Mouse (Mus musculus) hindbrain, embryonic 14.5 days (tissue): ENCODE results near the gene Sugp2. TPM values are rescaled to one million over a fixed set of nuclear protein-coding genes. Genes with fewer than 3 reads are reported as not detected.
"Not testable (repeated sequence)": the region's sequence is repeated elsewhere in the genome, so short reads cannot be mapped to it uniquely, and the experiment has no call there.

Experiments
- ATAC-seq: fragments of 200-750 bp; cut with Nextera tagmentation; 2 replicates; pipeline ENCODE4 v1.8.0; 2017; ENCODE audit warnings: moderate number of reproducible peaks, mild to moderate bottlenecking, moderate TSS enrichment, moderate library complexity; ENCODE audit not compliant: low FRiP score
- DNase-seq: peaks from one replicate; pipeline ENCODE4 v3.0.0-alpha.2; 2015; ENCODE audit warnings: low spot score
- H3K27ac ChIP-seq: fragments of 300-500 bp; sonication (generic); 2 replicates; pipeline ENCODE4 v1.5.1; 2014; ENCODE audit warnings: mild to moderate bottlenecking, moderate library complexity
- H3K27me3 ChIP-seq: fragments of 300-500 bp; sonication (generic); 2 replicates; pipeline ENCODE4 v1.6.1; 2014; ENCODE audit warnings: mild to moderate bottlenecking, low read length, mixed read lengths; ENCODE audit not compliant: control insufficient read depth, insufficient read depth
- H3K36me3 ChIP-seq: fragments of 300-500 bp; sonication (generic); replicated peaks from 2 replicates; pipeline ENCODE4 v1.6.1; 2014; ENCODE audit not compliant: control insufficient read depth, insufficient read depth
- H3K4me1 ChIP-seq: fragments of 300-500 bp; sonication (generic); replicated peaks from 2 replicates; pipeline ENCODE4 v1.6.1; 2014; ENCODE audit warnings: antibody characterized with exemption, low read length, mixed read lengths; ENCODE audit not compliant: control insufficient read depth, insufficient read depth
- H3K4me2 ChIP-seq: fragments of 300-500 bp; sonication (generic); replicated peaks from 2 replicates; pipeline ENCODE4 v1.6.1; 2014; ENCODE audit warnings: mild to moderate bottlenecking, moderate library complexity
- H3K4me3 ChIP-seq: fragments of 300-500 bp; sonication (generic); replicated peaks from 2 replicates; pipeline ENCODE4 v1.5.1; 2014; ENCODE audit warnings: mild to moderate bottlenecking, low read length
- H3K9ac ChIP-seq: fragments of 300-500 bp; sonication (generic); 2 replicates; pipeline ENCODE4 v1.6.1; 2014
- H3K9me3 ChIP-seq: fragments of 300-500 bp; sonication (generic); 2 replicates; pipeline ENCODE4 v1.6.1; 2016; ENCODE audit warnings: low read length; ENCODE audit not compliant: control insufficient read depth
- WGBS: fragments of 180-500 bp; shearing (Covaris S2); extraction: QIAGEN DNeasy Blood & Tissue Kit; methylation state at CpG from one replicate; pipeline ENCODE4 v1.1.7; 2014; 5-methylcytosine and 5-hydroxymethylcytosine counted together
- polyA plus RNA-seq: library from polyadenylated mRNA; unstranded; fragments of >200 nt; fragmentation: Nextera tagmentation; extraction: Ambion mirVana; gene quantifications from 2 replicates; pipeline ENCODE4 v1.2.1, GENCODE M21; 2014

The Sugp2 gene
- polyA plus RNA-seq, 1 experiment from 2014 or later = 78.8 TPM

GRCm38 (mm10) chr8:70204757-70205156 is 29.3 kb upstream of the Sugp2 start:
- DNase-seq = no peak
- H3K27ac ChIP-seq = no peak overlapping the region
- no peak overlapping the region for H3K9ac ChIP-seq
- no peaks in the 10 kb centered on the region; the same call in 1 of the 2 replicates for H3K27me3 ChIP-seq
- 57% methylated on average over 1 of the region's 1 CpGs for WGBS
- no peaks in the 10 kb centered on the region for H3K36me3 ChIP-seq
- H3K4me2 ChIP-seq = no peak overlapping the region
- no peaks in the 10 kb centered on the region for H3K4me1 ChIP-seq
- H3K4me3 ChIP-seq = no peak overlapping the region
- ATAC-seq = no peak
- H3K9me3 ChIP-seq = no peaks in the 10 kb centered on the region

DNA sequence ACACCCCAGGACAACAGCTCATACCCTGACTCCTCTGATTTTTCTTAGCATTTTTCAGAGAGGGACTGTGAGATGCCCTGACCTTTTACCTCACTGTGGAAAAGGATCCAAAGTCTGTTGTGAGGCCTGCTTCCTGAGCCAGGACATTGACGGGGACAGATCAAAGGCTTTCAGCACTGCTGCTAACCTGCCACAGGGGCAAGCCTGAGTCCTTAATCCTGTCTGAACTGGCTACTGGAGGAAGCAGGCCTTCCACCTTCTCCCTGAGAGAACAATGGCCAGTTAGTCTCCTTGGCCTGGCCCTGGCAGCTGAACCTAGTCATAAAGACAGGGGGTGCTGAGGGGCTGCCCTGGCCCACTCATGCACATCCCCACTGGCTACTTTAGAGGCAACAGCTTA is 25.9 kb upstream of the Sugp2 start:
- Histone ChIP-seq H3K9ac (no peak overlapping the region), H3K27ac (no peak overlapping the region), H3K27me3 (peaks cover 13% of the 10 kb centered on the region), H3K4me3 (no peak overlapping the region), H3K4me1 (peaks cover 7% of the 10 kb centered on the region; the same call in 1 of the 2 replicates), H3K4me2 (no peak overlapping the region), H3K9me3 (no peaks in the 10 kb centered on the region), H3K36me3 (no peaks in the 10 kb centered on the region)
- ATAC-seq (no peak), DNase-seq (no peak)
- 50% methylated on average over 1 of the region's 1 CpGs for WGBS

- Histone ChIP-seq H3K27me3 (peaks cover 13% of the 10 kb centered on the region), H3K4me1 (peaks cover 9% of the 10 kb centered on the region; the same call in 1 of the 2 replicates), H3K36me3 (no peaks in the 10 kb centered on the region), H3K9ac (0 out of 2 replicates have a peak overlapping the region, but pooled peaks have one; percentile 20), H3K4me2 (peak overlapping the region; percentile 93; the same call in 1 of the 2 replicates), H3K4me3 (no peak overlapping the region), H3K9me3 (no peaks in the 10 kb centered on the region), H3K27ac (no peak overlapping the region)
- ATAC-seq (no peak), DNase-seq (no peak)
- 35% methylated on average over 8 of the region's 8 CpGs for WGBS
Measured at GRCm38 (mm10) chr8:70210538-70210937, 23.5 kb upstream of the Sugp2 start.

DNA sequence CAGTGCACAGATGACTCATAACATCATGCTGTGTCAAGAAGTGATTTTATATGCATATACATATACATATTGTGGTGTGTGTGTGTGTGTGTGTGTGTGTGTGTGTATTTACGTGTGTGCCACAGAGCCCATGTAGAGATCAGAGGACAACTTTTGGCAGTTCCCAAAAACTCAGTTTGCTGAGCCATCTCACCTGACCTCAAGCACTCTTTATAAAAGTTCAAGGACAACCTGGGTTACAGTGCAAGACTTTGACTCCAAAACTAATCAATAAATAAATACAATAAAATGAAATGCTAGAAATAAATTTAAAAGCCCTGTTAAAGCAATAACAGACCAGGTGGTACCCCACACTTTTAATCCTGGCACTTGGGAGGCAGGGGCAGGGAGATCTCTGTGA is 22.8 kb upstream of the Sugp2 start:
- ATAC-seq (no peak), DNase-seq (no peak)
- peak overlapping the region; percentile 93 for H3K4me2 ChIP-seq
- 75% methylated on average over 1 of the region's 1 CpGs for WGBS
- no peaks in the 10 kb centered on the region for H3K9me3 ChIP-seq
- no peak overlapping the region for H3K27ac ChIP-seq
- H3K9ac ChIP-seq = peak overlapping the region; percentile 72
- no peaks in the 10 kb centered on the region for H3K36me3 ChIP-seq
- peak overlapping the region; percentile 79 for H3K4me3 ChIP-seq
- peaks cover 13% of the 10 kb centered on the region for H3K27me3 ChIP-seq
- H3K4me1 ChIP-seq = peaks cover 9% of the 10 kb centered on the region; the same call in 1 of the 2 replicates

- Histone ChIP-seq H3K4me3 (peak overlapping the region; percentile 79), H3K9me3 (no peaks in the 10 kb centered on the region), H3K9ac (peak overlapping the region; percentile 72), H3K27me3 (peaks cover 13% of the 10 kb centered on the region), H3K4me2 (peak overlapping the region; percentile 93), H3K36me3 (no peaks in the 10 kb centered on the region), H3K27ac (peak overlapping the region; percentile 58; the same call in 1 of the 2 replicates), H3K4me1 (peaks cover 9% of the 10 kb centered on the region; the same call in 1 of the 2 replicates)
- no peak for DNase-seq
- peak; percentile 2; the same call in 1 of the 2 replicates for ATAC-seq
- 2% methylated on average over 30 of the region's 31 CpGs for WGBS
Measured at GRCm38 (mm10) chr8:70211726-70212111, 22.3 kb upstream of the Sugp2 start.

- peak within 1 kb of the TSS; percentile 79 for H3K4me3 ChIP-seq
- DNase-seq (peak; percentile 96), ATAC-seq (peak; percentile 99)
- peaks cover 9% of the 10 kb centered on the region; the same call in 1 of the 2 replicates for H3K4me1 ChIP-seq
- H3K27me3 ChIP-seq = peaks cover 13% of the 10 kb centered on the region
- H3K27ac ChIP-seq = peak within 1 kb of the TSS; percentile 58
- WGBS = under 1% methylated on average over 62 of the region's 66 CpGs
- H3K9me3 ChIP-seq = no peaks in the 10 kb centered on the region
- peak within 1 kb of the TSS; percentile 72 for H3K9ac ChIP-seq
- peak within 1 kb of the TSS; percentile 93 for H3K4me2 ChIP-seq
- no peaks in the 10 kb centered on the region for H3K36me3 ChIP-seq
Measured at GRCm38 (mm10) chr8:70212112-70213055, 21.6 kb upstream of the Sugp2 start, which contains the start of gene Slc25a42. Slc25a42 (minus strand) TSS chr8:70212305.

GRCm38 (mm10) chr8:70214411-70214810 is 19.6 kb upstream of the Sugp2 start:
- Histone ChIP-seq H3K4me3 (no peak overlapping the region), H3K9me3 (no peaks in the 10 kb centered on the region), H3K27me3 (peaks cover 13% of the 10 kb centered on the region), H3K36me3 (no peaks in the 10 kb centered on the region), H3K4me2 (no peak overlapping the region), H3K9ac (no peak overlapping the region), H3K27ac (no peak overlapping the region), H3K4me1 (peaks cover 9% of the 10 kb centered on the region; the same call in 1 of the 2 replicates)
- WGBS = 71% methylated on average over 3 of the region's 3 CpGs
- DNase-seq = no peak
- ATAC-seq = no peak

DNA sequence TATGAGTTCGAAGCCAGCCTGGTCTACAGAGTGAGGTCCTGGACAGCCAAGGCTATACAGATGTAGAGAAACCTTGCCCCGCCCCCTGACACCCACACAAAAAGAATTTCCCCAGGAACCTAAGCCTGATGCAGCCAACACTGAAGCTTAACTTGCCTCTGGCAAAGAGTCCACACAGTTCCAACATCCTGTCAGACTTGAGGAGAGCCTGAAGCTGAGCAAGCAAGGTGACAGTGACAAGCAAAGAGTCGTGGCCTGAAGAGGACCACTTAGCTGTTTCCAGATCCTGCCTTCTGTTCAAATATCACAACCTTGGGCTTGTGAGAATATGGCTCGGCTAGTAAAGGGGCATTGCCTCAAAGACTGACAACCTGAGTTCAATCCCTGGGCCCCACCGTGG is 18.9 kb upstream of the Sugp2 start:
- Histone ChIP-seq H3K4me1 (peaks cover 9% of the 10 kb centered on the region; the same call in 1 of the 2 replicates), H3K36me3 (no peaks in the 10 kb centered on the region), H3K27ac (no peak overlapping the region), H3K4me2 (no peak overlapping the region), H3K4me3 (no peak overlapping the region), H3K9ac (no peak overlapping the region), H3K27me3 (peaks cover 11% of the 10 kb centered on the region), H3K9me3 (no peaks in the 10 kb centered on the region)
- DNase-seq (no peak), ATAC-seq (no peak)
- WGBS = 83% methylated on average over 5 of the region's 5 CpGs

GRCm38 (mm10) chr8:70216161-70216560 is 17.9 kb upstream of the Sugp2 start:
- ATAC-seq, DNase-seq, H3K4me2 ChIP-seq, H3K27me3 ChIP-seq, H3K27ac ChIP-seq, H3K4me3 ChIP-seq, H3K9me3 ChIP-seq, H3K9ac ChIP-seq, H3K4me1 ChIP-seq, H3K36me3 ChIP-seq: not testable (repeated sequence)
- 74% methylated on average over 3 of the region's 3 CpGs for WGBS
